Mouse (Mus musculus): ENCODE measurements around the gene Gstt4. TPM values are rescaled to one million over a fixed set of nuclear protein-coding genes. Genes with fewer than 3 reads are reported as not detected.
A peak's percentile ranks its signal among the peaks of the same experiment; 100 is the strongest.

Gstt4 gene
- polyA plus RNA-seq, 1 experiment = not detected

DNA sequence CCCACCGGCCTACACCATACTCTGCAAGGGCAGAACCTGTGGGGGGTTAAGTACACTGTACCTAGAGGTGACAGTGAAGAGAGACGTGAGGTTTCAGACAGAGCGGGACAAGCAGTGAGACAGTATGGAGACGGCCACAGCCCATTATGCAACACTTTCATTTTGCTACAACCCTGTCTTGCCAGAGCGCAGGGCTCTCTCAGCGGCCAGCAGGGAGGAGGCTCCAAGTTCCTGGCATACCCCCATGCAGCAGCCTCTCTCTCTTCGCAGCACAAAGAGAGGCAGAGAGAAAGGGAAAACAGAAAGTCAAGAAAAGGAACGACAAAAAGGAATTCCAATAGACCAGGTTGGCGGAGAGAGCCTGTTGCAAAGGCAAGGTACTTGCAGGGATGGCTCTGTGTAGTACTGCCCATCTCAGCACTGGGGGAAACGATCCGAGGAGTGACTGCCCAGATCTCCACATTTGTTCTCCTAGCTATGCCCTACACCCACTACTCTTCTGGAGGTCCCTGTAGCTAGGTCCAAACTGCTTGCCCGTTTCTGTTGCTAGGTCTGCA is 24.6 kb downstream of the Gstt4 start:
- H3K4me1 ChIP-seq (ENCODE audit: control insufficient read depth, insufficient read depth, low read length) = no peaks in the 10 kb centered on the region
- H3K27ac ChIP-seq (ENCODE audit: insufficient read depth, low read length) = no peak overlapping the region
- peak overlapping the region; percentile 45 for H3K4me3 ChIP-seq (ENCODE audit: insufficient read depth, low read length)
- TF ChIP-seq POLR2A (IDR thresholded peaks at IDR 0.05; ENCODE audit: extremely low read depth, insufficient read depth, low read length) (no peak), CTCF (IDR thresholded peaks at IDR 0.05; ENCODE audit: extremely low read depth, insufficient read depth, low read length) (no peak)

DNA sequence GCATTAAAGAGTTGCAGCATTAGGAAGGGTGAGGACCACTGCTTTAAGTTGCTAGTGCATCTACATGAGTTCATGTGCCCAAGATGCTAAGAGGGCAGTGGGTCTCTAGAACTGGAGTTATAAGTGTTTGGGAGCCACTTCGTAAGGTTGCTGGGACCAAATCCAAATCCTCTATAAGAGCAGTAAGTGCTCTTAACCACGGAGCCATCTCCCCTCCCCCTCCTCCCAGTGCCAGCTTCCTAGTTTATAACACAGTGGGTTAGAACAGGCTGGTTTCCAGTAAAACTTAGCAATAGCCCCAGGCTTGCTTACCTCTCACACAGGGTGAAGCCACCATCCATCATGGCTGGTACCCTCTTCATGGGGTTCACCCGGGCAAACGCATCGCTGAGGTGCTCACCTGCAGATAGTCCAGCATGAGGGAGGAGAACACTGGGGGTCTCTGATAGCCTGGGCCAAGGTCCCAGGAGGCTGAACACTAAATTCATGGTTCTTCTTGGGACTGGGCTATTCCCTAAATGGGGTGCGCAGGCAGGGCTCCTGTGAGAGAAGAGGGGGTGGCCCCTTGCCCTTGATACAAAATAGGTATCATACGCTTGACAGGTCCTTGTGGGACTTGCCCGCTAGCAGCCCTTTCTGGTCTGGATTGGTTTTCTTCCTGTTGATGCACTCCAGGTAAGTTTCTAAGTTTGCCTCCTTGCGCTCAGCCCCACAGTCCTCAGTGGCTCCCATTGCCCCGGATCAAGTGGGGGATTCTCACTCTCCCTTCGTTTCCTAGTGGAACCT is 25.4 kb downstream of the Gstt4 start:
- Histone ChIP-seq H3K4me3 (ENCODE audit: insufficient read depth, low read length) (peak overlapping the region; percentile 45; the same call in 1 of the 2 replicates), H3K27ac (ENCODE audit: insufficient read depth, low read length) (no peak overlapping the region), H3K4me1 (ENCODE audit: control insufficient read depth, insufficient read depth, low read length) (no peaks in the 10 kb centered on the region)
- TF ChIP-seq POLR2A (IDR thresholded peaks at IDR 0.05; ENCODE audit: extremely low read depth, insufficient read depth, low read length) (no peak), CTCF (IDR thresholded peaks at IDR 0.05; ENCODE audit: extremely low read depth, insufficient read depth, low read length) (no peak)

DNA sequence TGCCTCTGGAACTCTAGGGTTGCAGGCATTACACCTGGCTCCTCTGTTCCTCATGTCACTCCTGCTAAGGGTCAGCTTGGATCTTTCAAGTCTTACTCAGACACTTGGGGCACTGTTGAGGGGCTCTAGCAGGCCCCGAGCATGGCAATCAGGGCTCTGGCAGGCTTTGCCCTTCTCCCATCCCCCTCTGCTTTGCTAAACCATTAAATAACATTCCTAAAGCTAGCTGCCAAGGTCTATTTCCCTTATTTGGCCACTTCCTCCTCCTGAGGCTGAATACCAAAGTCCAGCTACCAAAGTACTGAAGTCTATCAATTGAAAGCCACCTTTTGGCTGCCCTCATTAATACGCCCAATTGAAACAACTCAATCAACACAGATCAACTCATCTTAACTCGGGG is 27.5 kb downstream of the Gstt4 start:
- H3K27ac ChIP-seq (ENCODE audit: insufficient read depth, low read length) = no peak overlapping the region
- no peak overlapping the region for H3K4me3 ChIP-seq (ENCODE audit: insufficient read depth, low read length)
- no peak for TF ChIP-seq POLR2A (IDR thresholded peaks at IDR 0.05; ENCODE audit: extremely low read depth, insufficient read depth, low read length)
- no peaks in the 10 kb centered on the region for H3K4me1 ChIP-seq (ENCODE audit: control insufficient read depth, insufficient read depth, low read length)

DNA sequence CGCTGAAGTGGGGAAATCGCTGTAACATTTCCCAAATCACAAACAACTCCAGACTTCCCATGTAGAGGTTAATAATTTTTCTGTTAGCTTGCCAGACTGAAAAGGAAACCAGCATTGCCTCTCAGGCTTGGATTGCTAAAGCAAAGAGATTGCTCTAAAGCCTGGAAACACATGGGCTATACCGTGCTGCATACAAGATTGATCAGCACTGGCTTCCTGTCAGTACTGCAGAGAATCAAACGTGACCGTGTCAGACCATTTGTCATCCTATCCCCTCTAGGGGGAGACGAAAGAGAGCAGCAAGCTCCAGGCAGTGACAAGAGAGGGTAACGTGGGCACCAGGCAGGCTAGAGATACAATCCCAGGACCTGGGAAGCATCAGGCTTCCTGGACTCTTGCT is 31.6 kb downstream of the Gstt4 start:
- Histone ChIP-seq H3K27ac (ENCODE audit: insufficient read depth, low read length) (no peak overlapping the region), H3K4me1 (ENCODE audit: control insufficient read depth, insufficient read depth, low read length) (no peaks in the 10 kb centered on the region), H3K4me3 (ENCODE audit: insufficient read depth, low read length) (no peak overlapping the region)
- no peak for TF ChIP-seq POLR2A (IDR thresholded peaks at IDR 0.05; ENCODE audit: extremely low read depth, insufficient read depth, low read length)
- no peak for TF ChIP-seq CTCF (IDR thresholded peaks at IDR 0.05; ENCODE audit: extremely low read depth, insufficient read depth, low read length)

DNA sequence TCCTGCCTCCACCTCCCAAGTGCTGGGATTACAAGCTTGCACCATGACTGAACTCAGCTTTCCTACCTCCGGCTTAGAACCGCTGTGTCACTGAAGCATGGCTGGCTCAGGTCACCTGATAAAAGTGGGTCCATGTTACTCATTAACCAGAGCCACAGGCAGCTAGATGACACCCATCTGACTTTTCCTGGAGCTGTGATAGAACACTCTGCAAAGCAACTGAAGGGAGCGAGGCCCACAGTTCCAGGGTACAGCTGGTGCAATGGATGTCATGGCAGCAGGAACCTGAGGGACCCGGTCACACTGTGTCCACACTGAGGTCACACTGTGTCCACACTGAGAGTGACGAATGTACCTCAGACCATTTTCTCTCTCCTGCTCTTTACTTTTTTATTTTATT is 32.5 kb downstream of the Gstt4 start:
- Histone ChIP-seq H3K4me3 (ENCODE audit: insufficient read depth, low read length) (no peak overlapping the region), H3K27ac (ENCODE audit: insufficient read depth, low read length) (no peak overlapping the region), H3K4me1 (ENCODE audit: control insufficient read depth, insufficient read depth, low read length) (no peaks in the 10 kb centered on the region)
- TF ChIP-seq POLR2A (IDR thresholded peaks at IDR 0.05; ENCODE audit: extremely low read depth, insufficient read depth, low read length) = no peak
- TF ChIP-seq CTCF (IDR thresholded peaks at IDR 0.05; ENCODE audit: extremely low read depth, insufficient read depth, low read length) = no peak

DNA sequence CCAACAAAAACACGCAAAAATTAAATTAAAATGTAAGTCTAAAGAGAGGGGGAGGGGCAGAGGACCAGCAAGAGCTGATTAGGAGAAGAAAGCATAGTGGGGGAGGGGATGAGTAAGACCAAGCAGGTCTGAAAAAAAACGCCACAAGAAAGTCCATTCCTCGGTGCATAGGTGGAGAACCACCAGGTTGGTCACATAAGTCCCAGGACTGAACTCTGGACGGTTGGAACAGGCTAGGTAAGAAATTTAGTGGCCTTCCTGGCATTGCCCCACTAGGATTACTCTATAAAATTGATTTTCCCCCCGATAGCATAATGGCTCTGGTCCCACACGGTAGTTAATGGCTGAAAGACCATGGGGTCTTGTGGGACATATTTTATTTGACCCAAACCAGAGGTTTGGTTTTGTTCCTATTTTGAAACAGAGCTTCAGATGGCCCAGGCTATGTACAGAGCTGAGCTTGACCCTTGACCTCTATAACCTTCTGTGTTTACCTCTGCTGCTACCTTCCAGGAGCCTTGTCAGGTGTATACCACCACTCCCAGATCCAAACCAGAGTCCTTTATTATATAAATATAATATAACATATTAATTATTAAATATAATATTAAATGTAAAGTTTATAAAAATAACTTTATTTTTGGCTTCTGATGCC is 33.1 kb downstream of the Gstt4 start:
- no peak overlapping the region for H3K27ac ChIP-seq (ENCODE audit: insufficient read depth, low read length)
- no peak overlapping the region for H3K4me3 ChIP-seq (ENCODE audit: insufficient read depth, low read length)
- no peak for TF ChIP-seq POLR2A (IDR thresholded peaks at IDR 0.05; ENCODE audit: extremely low read depth, insufficient read depth, low read length)
- no peak for TF ChIP-seq CTCF (IDR thresholded peaks at IDR 0.05; ENCODE audit: extremely low read depth, insufficient read depth, low read length)
- H3K4me1 ChIP-seq (ENCODE audit: control insufficient read depth, insufficient read depth, low read length) = no peaks in the 10 kb centered on the region

DNA sequence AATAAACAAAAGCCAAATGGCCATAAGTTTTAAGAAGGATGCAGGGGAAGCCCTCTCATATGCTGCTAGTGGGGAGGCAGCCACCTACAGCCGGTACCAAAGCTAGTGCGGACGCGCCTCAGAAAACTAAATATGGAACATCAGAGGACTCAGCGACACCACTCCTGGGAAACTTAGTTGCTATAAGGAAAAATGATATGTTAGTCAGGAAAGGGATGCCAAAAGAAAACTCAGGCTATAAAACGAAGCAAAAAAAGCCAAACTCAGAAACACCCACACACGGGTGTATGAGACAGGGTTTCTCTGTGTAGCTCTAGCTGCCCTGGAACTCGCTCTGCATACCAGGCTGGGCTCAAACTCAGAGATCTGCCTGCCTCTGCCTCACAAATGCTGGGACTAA is 34.1 kb downstream of the Gstt4 start:
- Histone ChIP-seq H3K4me1 (ENCODE audit: control insufficient read depth, insufficient read depth, low read length) (no peaks in the 10 kb centered on the region), H3K27ac (ENCODE audit: insufficient read depth, low read length) (no peak overlapping the region), H3K4me3 (ENCODE audit: insufficient read depth, low read length) (no peak overlapping the region)
- TF ChIP-seq POLR2A (IDR thresholded peaks at IDR 0.05; ENCODE audit: extremely low read depth, insufficient read depth, low read length) = no peak
- TF ChIP-seq CTCF (IDR thresholded peaks at IDR 0.05; ENCODE audit: extremely low read depth, insufficient read depth, low read length) = no peak

DNA sequence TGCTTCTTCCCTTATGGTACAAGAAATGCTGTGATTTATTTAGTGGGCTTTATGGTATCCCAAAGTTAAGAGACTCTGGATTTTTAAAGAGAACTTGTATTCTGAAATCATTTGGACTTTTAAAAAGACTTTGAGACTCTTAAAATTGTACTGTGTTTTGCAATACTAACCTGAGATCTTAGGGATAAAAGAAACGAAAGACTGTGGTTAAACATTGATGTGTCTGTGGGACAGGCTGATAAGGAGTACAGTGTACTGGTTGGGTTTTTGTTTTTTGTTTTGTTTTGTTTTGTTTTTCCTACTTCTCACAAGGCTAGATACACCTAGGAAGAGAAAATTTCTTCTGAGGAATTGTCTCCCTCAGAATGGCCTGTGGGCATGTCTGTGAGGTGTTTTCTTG is 36.9 kb downstream of the Gstt4 start:
- no peak overlapping the region for H3K27ac ChIP-seq (ENCODE audit: insufficient read depth, low read length)
- TF ChIP-seq CTCF (IDR thresholded peaks at IDR 0.05; ENCODE audit: extremely low read depth, insufficient read depth, low read length) = no peak
- TF ChIP-seq POLR2A (IDR thresholded peaks at IDR 0.05; ENCODE audit: extremely low read depth, insufficient read depth, low read length) = no peak
- no peak overlapping the region for H3K4me3 ChIP-seq (ENCODE audit: insufficient read depth, low read length)
- H3K4me1 ChIP-seq (ENCODE audit: control insufficient read depth, insufficient read depth, low read length) = no peaks in the 10 kb centered on the region

DNA sequence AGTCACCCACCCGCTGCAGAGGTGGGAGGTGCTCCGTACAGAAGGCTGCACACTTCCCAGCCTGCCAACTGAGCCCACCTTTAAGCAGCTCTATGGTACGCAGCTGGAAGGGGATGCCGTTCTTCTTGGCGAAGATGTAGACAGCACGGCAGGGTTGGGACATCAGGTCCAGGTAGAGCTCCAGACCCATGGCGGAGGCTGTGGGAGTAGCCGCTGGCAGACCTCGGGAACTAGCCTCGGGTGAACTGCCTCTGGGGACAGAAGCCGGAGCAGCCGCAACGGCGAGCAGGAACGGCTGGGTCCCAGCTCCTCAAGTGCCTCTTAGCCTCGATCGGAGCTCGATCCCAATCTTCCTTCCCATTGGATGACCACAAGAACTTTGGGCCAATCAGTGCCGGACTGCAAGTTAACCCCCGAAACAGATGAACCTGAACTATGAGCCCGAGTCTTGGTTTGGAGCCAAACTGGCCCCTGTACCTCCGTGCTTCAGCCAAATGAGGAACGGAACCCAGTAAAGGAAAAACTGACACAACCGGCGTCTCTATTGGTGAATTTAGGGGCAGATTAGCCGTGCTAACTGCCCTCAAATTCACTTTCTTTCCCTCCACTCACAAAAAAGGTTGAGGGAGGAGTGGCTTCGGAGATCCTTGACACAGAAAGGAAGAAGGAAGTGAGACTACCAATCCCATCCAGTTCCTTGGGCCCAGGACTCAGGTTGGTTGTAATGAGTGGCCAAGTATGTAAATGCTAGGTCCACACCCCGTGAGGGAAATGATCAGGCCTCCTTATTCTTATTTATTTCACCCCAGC is 41.4 kb downstream of the Gstt4 start, which contains the start of the genes Gm20441 and Gstt3:
TSS of gene Gm20441 (minus strand) at position 186 of the 810 bp plus-strand sequence.
TSS of gene Gstt3 (minus strand) at position 646 of the 810 bp plus-strand sequence.
- Histone ChIP-seq H3K27ac (ENCODE audit: insufficient read depth, low read length) (no peak within 1 kb of the TSS), H3K4me3 (ENCODE audit: insufficient read depth, low read length) (peak within 1 kb of the TSS; percentile 34), H3K4me1 (ENCODE audit: control insufficient read depth, insufficient read depth, low read length) (no peaks in the 10 kb centered on the region)
- no peak for TF ChIP-seq CTCF (IDR thresholded peaks at IDR 0.05; ENCODE audit: extremely low read depth, insufficient read depth, low read length)
- TF ChIP-seq POLR2A (IDR thresholded peaks at IDR 0.05; ENCODE audit: extremely low read depth, insufficient read depth, low read length) = no peak
